Mouse (Mus musculus) embryonic fibroblast, embryonic 13.5 days (primary cell): ENCODE data around the gene Ralgps1.

Source experiments
- CTCF ChIP-seq: IDR thresholded peaks from 2 replicates; pipeline ENCODE4 v1.5.1; 2011; ENCODE audit warnings: mild to moderate bottlenecking, control low read depth, low read length, moderate library complexity, borderline replicate concordance; ENCODE audit not compliant: insufficient read depth
- POLR2A ChIP-seq: IDR thresholded peaks from 2 replicates; pipeline ENCODE4 v1.6.1; 2011; ENCODE audit warnings: low read depth, mild to moderate bottlenecking, control low read depth, low read length, moderate library complexity

- TF ChIP-seq CTCF (no peak), POLR2A (no peak)
Observed at GRCm38 (mm10) chr2:33146994-33147393, 224.3 kb downstream of the Ralgps1 start.
